Mouse (Mus musculus) c-Kit-positive CD71-positive TER-119-negative erythroid progenitor cells, embryonic 14.5 days (primary cell): ENCODE measurements around the gene Baiap2.

Experiments used
- DNase-seq: peaks from one replicate; pipeline ENCODE4 v3.0.0-alpha.2; 2013; ENCODE audit warnings: low read depth

The Baiap2 gene

DNA sequence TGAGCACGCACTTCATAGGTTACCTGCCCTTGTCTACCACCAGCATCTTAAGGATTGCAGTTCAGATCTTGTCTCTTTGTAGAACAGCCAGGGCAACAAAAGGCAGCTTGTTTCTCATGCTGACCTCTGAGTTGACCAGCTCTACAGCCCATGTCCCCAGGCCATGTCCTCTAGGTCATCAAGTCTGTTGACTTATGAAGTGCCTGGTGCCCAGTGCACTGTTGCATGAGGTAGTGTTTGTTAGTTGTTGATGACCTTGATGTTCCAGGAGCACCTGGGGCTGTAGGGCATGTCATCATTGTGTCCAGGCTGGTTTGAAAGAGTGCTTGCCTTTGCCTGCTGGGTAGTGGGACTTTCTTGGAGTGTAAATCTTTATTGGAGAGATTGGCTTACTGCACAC lies 4.9 kb downstream of the Baiap2 start:
- DNase-seq, result no peak

DNA sequence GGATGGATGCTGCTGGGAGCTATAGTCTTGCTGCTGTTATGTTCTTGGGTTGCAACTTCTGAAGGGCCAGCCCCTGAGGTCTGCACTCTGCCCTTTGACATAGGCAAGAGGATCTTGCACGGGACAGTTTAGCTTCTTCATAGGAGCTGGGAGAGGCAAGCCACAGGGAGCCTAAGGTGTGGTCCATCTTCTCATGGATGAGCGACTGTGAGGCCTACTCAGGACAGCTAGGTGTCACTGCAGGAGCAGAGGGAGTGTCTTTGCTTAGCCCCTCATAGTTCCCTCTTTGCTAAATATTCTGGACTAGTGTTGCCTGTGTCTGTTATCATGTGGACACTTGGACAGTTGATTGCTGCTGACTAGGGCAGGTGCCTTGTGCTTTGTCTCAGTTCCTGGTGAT lies 5.3 kb downstream of the Baiap2 start:
- DNase-seq, result no peak

DNA sequence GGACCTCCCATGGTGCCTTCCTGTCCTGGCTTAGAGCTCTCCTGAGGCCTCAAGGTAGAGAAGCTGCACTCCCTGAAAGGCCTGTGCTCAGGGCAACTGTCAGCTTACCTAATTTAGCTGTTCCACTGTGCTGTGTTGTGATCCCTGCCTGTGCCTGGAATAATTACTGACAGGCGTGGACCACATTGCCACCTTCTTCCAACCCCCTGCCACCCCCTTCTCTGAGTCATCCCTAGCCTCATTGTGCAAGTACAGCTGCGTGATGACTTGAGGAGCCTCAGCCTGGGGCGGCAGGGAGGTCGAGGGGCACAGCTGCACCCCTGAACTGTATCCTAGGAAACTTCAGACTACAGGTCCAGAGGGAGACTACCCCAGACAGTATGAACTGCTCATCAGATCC lies 5.7 kb downstream of the Baiap2 start:
- DNase-seq, result no peak

DNA sequence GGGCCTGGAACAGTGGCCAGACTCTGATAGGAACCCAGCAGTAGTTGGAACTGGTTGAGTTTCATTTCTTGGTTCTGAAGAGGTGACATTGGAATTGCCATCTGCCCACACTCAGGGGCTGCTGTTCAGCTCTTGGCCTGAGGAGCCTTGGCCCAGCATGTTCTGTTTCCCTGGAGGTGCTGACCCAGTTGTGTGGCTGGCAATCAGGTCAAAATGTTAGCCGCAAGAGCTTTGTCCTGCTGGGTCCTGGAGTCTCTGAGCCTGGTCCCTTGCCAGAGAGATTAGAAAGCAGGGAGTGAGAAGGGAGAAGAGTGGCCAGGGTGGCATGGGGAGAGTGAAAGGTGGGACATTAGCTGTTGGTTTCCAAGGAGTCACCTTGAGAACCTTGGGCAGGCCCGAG lies 6.2 kb downstream of the Baiap2 start:
- DNase-seq, result no peak

DNA sequence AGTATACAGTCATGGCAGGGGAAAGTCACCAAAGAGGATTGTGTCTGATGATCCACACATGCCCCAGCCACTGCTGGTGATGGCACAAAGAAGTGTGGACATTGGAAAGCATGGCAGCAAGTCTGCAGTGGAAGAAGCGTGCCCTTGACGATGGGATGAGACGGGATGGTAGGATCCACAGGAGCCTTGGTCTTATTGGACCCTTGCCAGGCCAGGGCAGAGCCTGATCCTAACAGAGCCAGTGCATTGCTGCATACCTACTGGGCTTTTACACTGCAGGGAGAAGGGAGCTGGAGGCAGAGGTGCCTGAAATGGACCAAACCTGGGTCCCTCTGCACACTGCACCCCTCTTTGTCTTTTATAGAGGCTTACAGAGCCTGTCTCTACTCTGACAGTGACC lies 8.0 kb downstream of the Baiap2 start:
- no peak for DNase-seq

DNA sequence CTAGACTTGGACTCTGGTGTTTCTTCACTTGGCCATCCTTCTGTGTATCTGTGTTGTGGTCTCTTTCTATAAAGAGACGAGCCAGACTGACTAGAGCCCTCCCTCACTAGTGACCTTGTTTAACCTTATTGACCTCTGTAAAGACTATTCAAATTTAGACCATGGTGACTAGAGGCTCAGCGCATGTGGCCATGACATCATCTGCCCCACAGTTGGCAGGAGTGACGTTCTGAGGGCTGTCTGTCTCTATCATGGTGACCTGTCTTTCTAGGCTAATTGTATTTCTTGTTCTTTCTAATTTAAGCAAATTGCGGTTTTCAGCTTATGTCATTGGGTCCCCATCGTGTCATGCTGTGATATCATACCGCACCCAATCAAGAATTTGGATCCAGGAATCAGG lies 8.8 kb downstream of the Baiap2 start:
- DNase-seq, result no peak

DNA sequence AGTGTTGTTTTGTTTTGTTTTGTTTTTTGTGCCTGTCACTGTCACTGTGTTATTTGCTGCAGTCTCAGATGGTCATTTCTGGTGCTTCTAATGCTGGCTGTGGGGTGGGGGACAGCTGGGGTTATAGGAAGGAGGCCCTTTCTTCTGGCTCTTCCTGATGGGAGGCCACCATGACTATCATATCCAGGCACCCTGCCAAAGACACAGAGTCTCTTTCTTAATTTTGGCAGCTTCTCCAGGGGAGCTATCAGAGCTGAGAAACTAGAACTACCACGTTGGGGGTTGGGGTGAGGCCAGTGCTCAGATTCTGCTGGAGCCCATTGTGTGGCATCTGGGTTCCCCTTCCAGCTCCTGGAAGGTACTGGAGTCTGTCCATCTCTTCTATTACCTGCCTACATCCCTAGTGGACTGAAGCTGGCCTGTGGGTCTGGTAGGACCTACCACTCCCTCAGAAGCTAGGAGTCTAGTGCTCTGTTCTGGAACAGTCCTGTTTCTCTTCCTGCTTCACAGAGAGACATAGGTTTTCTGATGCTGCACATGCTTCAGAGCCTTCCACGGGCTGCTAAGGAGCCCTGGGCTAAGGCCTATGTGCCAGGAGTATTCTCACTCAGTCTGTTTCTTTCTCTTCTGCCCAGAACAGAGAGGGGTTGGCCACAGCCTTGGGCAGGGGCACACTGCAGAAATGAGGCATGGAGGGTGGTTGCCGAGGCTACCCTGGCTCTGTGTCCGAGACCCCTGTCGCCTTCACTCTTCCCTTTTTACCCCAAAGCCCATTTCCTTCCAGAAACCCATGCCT lies 10.1 kb downstream of the Baiap2 start:
- DNase-seq, result no peak

DNA sequence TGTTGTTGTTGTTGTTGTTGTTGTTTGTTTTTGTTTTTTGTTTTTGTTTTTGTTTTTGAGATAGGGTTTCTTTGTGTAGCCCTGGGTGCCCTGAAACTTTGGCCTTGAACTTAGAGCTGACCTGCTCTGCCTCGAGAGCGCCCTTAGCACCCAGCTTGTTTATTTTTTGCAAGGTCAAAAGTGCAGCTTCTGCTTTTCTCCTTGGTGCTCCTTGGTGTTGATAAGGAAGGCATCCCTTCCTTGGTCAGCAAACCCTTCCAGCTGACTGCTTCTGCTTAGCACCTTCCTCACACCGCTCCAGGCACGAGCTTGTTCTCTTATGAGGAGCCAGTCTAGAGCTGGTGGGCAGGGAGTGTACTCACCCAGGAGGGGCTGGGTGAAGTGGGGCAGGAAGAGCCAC lies 11.7 kb downstream of the Baiap2 start:
- DNase-seq, result no peak

DNA sequence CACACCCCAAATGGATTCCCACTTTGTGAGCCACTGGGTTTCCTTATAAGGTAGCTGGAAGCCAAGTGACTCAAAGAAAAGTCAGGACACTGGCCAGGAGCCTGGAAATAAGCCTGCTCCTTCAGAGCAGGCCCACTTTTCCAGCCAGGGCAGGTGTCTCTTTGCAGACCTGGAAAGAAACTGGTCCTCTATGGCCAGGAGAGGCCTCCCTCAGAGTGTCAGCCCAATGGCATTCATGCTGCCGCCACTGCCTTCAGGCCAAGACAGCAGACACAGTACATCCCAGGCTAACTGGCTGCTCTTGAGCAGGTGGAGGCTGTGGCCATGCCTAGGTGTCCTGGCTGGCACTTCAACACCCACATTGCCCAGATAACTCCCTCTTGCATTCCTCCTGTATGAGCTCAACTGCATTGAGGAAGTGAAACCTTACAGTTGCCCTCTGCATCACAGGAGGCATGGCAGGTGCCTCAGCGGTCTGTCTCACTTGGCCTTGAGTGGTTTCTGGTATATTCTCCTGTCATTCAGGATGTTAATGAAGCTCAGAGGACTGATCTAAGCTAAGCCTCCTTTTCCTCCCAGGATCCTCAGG lies 12.3 kb downstream of the Baiap2 start:
- DNase-seq, result no peak

DNA sequence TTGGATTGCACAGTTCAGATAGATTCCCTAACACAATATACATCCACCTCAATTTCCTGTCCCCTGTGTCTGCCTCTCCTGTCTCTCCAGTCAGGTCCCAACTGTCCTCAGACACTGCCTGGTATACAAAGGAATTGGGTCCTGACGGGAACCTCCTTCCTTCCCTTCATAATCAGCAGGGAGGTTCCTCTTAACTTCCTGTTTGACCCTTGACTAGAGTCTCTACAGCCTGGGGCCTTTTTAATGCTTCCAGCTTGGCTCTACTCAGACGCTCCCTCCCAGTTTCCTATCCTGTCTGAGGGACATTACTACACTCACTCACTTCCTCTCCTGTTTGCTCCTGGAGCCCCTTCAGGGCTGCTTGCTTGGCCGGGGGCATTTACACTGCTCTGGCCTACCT lies 12.9 kb downstream of the Baiap2 start:
- DNase-seq, result no peak

DNA sequence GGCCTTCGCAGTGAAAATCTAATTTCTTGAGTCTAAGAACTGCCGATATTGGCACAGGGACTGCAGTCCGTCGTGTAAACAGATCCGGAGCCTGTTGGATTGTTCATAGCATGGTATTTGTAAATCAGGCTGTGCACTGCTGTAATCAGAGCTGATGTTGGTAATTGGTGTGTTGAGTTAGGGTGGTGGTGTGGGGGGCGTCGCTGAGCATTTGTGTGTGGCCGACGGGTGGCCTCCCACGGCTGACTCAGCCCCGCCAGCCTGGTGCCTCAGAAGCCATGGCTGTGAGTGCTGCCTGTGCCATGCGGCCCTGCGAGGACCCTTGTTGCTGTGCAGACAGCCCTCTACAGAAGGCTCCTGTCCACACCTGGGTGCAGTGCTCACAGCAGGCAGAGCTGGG lies 14.0 kb downstream of the Baiap2 start:
- DNase-seq, result no peak

DNA sequence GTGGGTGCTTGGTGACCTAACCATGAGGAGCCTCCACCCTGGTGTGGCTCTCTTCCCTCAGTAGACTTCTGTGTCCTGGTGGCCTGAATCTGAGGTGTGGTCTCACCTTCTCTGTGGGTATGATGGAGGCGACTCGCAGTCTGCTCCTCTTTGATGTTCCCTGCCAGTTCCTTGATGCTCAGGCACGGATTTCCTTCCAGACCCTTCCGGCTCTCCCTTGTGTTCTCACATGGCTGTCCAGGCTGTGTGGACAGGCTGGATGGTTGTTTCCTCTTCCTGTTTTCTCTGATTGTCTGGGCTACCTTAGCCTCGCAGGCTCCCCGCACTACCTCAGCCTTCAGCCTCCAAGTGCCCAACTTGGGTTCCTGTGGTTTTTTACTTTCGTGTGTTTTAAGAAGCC lies 16.3 kb downstream of the Baiap2 start:
- no peak for DNase-seq

DNA sequence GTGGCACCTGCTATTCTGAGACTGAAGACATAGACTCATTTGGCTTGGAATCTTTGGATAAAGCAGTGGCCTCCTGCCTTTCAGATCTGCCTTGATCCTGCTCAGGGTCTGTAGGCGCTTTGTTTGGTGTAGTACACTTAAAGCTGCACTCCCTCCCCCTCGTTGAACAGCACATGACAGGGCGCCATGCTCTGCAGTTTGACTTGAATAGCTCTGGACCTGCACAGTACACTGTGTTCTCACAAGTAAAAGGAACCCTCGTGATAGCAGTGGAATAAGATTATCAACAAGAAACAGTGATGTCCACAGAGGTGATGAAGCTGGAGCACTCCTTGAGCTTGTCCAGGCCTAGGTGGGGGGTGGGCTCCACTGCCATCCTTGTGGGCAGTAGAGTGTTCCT lies 17.2 kb downstream of the Baiap2 start:
- DNase-seq, result no peak

DNA sequence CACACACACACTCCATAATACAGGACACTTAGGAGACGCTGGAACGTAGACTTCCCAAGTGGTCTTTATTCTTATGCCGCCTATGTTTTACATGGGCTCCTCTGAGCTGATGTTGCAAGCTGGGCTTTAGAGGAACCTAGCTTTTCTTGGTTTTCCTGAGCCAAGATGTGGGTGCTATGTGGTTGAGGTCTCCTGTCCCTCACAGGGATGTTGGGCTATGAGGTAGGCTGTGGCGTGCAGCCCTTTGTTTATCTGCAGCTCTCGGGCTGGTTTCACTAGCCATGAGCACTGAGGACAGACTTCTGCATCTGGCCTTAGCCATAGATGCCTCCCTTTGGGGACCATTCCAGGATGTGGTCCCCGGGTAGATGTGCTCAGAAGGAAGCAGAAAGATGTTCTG lies 18.1 kb downstream of the Baiap2 start:
- DNase-seq, result no peak

DNA sequence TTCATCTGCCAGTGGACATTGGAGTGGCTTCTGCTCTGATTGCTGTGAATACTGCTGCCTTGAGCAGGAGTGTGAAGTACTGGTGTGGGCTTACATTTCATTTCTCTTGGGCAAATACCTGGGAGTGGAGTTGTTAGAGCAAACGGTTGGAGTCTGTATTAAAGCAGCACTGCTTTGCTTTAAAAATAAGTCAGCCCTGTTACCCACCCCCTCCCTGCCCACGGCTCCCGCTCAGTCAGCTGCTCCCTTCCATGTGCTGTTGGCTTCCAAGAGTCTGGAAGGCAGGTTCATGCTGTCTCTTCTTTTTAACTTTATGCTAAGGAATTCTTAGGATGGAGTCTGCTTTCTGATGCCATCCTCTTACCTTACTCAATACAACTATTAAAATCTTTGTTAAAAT lies 18.9 kb downstream of the Baiap2 start:
- DNase-seq, result no peak

DNA sequence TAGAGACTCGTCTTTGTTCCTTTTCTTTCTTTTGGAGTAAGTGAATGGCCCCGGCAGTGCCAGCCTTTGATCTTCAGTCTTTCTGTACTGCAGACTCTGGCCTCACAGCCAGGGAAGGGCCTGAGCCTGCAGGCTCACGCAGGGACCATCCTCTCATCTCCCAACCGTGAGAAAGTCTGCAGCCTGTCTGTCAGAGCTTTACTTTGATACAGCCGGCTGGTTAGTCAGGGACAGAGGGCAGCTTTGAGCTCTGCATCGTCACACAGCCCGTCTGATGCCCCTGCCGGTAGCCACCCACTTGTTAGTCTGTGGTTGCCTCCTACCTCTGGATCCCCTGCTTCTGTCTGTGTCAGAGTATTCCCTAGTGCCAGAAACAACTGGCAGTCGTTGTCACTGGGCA lies 22.5 kb downstream of the Baiap2 start:
- DNase-seq, result no peak

DNA sequence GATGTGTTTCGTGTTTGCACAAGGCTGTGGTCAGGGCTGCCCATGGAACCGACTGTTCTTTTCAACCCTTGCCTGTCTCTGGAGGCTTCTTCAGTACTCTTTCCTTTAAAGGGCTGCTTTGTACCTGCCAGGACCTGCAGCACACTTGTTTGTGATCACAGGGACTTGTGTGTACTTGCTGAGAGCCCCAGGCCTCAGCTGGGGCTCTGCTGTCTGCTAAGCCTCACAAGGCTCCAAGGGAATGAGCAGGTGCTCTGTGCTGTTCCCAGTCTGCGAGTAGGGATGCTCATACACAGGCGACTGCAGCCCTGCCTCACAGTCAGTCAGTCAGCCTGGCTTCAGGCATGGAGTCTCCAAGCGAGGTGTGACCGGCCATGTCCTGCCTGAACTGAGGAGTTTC lies 23.7 kb downstream of the Baiap2 start:
- DNase-seq, result no peak

DNA sequence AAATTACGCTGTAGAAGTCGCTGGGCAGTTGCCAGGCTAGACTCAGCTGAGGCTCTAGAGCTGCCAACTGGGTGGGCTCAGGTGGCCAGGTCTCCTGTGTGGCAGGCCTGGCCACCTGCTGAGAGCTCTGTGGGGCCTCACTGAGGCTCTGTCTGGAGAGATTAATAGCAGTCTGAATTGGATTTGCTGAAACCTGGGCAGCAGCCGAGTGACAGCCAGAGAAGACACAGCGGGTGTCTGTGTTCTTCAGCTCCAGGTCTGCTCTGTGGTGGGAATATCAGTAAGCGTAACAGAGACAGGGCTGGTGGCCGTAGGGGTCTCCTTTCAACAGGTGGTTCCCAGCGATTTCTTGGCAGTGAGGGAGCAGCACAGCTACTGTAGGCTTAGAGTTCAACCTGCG lies 24.8 kb downstream of the Baiap2 start:
- no peak for DNase-seq

DNA sequence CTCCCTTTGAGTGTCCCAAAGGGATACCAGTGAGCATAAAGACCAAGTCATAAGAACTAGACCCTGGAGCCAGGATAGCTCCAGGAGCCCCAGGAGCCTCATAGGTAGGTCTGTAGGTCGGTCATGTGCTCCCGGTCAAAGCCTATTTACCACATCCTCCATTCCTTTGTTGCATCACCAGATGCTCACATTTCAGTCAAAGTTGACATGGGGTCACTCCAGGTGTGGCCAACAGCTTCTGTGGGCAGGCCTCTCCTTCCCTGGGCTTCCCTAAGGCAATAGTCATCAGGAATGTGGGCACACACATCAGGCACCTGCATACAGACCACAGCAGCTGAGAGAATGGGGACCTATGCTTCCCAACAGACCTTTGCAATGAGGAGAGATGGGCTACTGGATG lies 25.3 kb downstream of the Baiap2 start:
- DNase-seq, result no peak

DNA sequence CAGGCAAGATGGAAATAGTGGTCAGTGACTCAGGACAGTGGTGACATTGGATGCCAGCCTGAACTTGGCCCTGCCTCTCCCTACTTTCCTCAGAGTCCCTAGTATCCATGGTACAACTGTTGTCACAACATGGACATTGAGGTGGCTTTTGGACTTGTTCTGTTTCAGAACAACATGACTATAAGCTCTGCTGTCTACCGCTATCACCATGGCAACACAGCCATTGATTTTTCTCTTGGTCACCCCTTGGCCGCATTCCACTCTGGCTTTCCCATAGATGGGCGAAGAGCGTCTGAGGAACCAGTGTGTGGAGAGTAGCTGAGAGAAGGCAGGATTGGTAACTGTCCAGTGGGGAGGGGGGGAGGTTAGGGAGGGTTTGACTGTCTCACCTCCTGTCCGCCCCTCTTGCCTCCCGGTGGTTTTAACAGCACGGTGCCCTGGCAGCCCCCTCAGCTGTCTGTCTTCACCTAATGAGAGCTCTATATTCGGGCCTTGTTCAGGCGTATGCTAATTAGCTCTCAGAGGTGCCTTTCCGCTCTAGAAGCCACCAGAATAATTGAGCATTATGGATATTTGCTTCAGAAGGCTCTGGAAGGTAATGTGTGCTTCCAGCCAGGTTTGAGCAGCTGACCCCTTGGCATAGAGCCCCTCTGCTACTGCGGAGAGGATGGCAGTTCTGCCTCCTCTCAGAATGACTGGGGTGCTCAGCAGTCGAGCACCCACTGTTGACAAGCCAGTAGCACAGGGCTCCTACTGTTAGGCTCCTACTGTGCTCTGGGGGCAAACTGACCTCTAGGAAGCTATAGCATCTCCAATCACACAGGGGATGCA lies 27.7 kb downstream of the Baiap2 start:
- DNase-seq, result no peak

DNA sequence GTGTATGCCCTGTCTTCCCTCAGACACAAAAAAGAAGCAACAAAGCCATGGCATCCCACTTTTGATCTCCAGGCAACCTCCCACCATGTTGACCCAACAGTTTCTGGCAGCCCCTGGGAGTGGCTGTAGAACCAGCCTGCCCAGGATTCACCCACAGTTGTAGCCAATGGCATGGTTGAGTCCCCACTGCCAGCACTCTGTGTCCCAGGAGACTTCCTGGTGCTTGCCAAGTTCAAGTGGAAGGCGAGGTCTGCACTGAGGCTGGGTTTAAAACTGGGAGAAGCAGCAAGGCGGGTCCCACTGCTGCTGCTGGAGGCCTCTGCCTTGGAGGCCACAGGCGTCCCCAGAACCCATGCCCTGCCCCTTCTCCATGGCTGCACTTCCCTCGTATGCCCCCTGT lies 31.2 kb downstream of the Baiap2 start:
- DNase-seq, result no peak

DNA sequence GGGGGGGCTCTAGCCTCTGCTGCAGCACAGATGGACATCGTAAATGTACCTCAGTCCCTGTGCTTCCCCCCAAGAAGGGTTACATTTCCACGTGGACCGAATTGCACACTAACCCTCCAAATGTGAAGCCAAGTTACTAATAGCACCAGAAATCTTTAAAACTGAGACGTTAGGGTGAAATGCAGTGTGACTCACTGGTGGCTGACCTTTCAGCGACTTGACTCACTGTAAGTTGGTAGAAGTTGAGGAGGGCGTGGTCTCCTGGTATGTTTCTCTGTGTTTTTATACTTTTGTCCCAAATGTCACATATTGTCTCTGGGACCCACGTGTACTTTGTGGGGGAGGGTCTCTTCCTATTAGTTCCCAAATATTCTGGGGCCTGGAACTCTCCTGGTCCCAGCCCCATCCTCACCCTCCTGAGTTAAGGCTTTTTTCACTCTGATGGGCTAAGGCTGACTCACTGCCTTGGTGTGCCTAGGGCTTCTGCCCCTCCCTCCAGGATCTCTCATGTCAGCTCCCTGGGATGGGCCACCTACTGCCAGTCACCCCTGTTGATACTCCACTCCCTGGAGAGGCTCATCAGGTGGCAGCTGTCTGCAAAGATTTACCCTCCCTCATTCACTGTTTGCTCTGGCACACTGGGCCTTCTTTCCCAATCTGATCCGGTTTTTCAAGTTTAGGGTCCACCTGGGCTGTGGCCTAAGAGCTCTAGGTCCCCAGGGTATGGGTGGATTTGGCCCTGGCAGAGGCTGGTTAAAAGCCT lies 33.4 kb downstream of the Baiap2 start:
- no peak for DNase-seq

DNA sequence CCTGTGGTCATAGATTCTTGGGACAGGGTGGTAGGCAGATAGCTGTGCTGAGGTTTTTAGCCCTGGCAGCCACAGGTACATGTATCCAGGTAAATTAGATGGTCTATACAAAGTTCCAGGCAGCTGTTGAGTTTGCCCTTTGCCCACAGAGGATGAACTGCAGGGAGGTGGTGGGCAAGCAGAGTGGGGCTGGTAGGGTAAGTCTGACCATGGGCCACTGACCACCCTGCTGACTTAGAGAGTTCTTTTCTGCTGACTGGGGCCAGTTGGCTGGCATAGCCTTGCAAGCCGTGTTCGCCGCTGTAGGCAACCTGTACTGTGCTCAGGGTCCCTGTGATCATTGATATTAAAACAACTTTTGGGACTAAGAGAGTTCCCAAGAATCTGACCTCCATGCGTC lies 36.1 kb downstream of the Baiap2 start:
- DNase-seq, result no peak
